Comparison of ENCODE assay signal across 14 mouse cellular contexts in the genomic region with DNA sequence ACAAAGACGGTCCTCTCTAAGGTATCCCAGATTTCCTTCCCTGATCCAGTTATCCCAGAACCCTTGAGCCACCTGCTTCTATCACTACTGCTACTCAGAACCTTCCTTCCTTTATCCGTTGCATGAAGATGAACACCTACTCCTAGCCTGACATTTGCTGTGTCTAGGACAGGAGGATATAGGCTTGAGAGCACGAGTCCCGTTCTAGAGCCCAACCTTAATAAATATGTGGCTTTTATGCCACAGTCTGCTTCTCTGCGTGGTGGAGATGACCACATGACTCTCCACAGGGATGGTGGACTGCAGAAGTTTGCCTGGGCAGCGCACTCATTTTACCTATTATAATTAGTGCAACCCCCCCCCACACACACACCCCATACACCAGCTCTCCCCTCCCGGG.
"Had no signal": no experiment of that assay in that cellular context is flagged by ENCODE, and none has a peak within 500 bp of the region (broad histone marks: within the 10 kb centered on the region; RNA-seq: fewer than 3 reads in every experiment).

No protein-coding gene starts in this region.

- H3K9ac ChIP-seq: limb, embryonic 13.5 days; liver, embryonic 14.5 days; neural tube, embryonic 13.5 days; stomach, embryonic 15.5 days had no signal

- ATAC-seq: intestine, postnatal 0 days; midbrain, embryonic 16.5 days had no signal

- DNase-seq: kidney, adult 8-10 months; kidney, postnatal 4 days; lung, adult 18-20 months; right cerebral cortex, postnatal 4 days; spleen, adult 18-20 months; thymus, postnatal 14 days had no signal

- H3K27me3 ChIP-seq: limb, embryonic 13.5 days; neural tube, embryonic 13.5 days; stomach, embryonic 15.5 days had no signal

- H3K4me3 ChIP-seq: layer of hippocampus, adult 2 months; limb, embryonic 13.5 days; neural tube, embryonic 13.5 days; stomach, embryonic 15.5 days had no signal

- H3K36me3 ChIP-seq: limb, embryonic 13.5 days; neural tube, embryonic 13.5 days; stomach, embryonic 15.5 days had no signal

- H3K4me2 ChIP-seq: limb, embryonic 13.5 days; neural tube, embryonic 13.5 days; stomach, embryonic 15.5 days had no signal

- H3K27ac ChIP-seq: kidney, postnatal 0 days; layer of hippocampus, adult 2 months; limb, embryonic 13.5 days; liver, embryonic 14.5 days; neural tube, embryonic 13.5 days; stomach, embryonic 15.5 days had no signal

- H3K9me3 ChIP-seq: limb, embryonic 13.5 days; neural tube, embryonic 13.5 days; stomach, embryonic 15.5 days had no signal

- H3K4me1 ChIP-seq: limb, embryonic 13.5 days; neural tube, embryonic 13.5 days; stomach, embryonic 15.5 days had no signal
